Comparison of ENCODE assay signal across 26 mouse cellular contexts in genomic region chr15:88483471-88483870, GRCm38 (mm10).
"Had no signal": no experiment of that assay in that cellular context is flagged by ENCODE, and none has a peak within 500 bp of the region (broad histone marks: within the 10 kb centered on the region; RNA-seq: fewer than 3 reads in every experiment).

No protein-coding gene starts in this region.

- H3K36me3 ChIP-seq: heart, embryonic 13.5 days; heart, embryonic 15.5 days; hindbrain, embryonic 10.5 days; hindbrain, embryonic 12.5 days; intestine, embryonic 15.5 days; limb, embryonic 10.5 days; limb, embryonic 12.5 days had no signal

- H3K9me3 ChIP-seq: heart, embryonic 13.5 days; heart, embryonic 15.5 days; hindbrain, embryonic 10.5 days; intestine, embryonic 15.5 days; limb, embryonic 10.5 days; limb, embryonic 12.5 days had no signal

- H3K4me2 ChIP-seq: heart, embryonic 11.5 days; heart, embryonic 13.5 days; heart, embryonic 15.5 days; hindbrain, embryonic 12.5 days; hindbrain, embryonic 14.5 days; intestine, embryonic 15.5 days; limb, embryonic 12.5 days; liver, embryonic 11.5 days had no signal

- ATAC-seq: hindbrain, embryonic 16.5 days; inflammation-experienced regulatory T-cells, adult 6 months; intestine, embryonic 15.5 days; intestine, postnatal 0 days had no signal

- H3K4me1 ChIP-seq: heart, embryonic 13.5 days; heart, embryonic 15.5 days; hindbrain, embryonic 10.5 days; hindbrain, embryonic 12.5 days; intestine, embryonic 15.5 days; limb, embryonic 10.5 days; limb, embryonic 12.5 days had no signal

- H3K4me3 ChIP-seq: gastrocnemius, adult 2 months; heart, embryonic 13.5 days; heart, embryonic 15.5 days; hindbrain, embryonic 10.5 days; hindbrain, embryonic 12.5 days; intestine, embryonic 15.5 days; layer of hippocampus, adult 2 months; left cerebral cortex, adult 2 months; limb, embryonic 10.5 days; limb, embryonic 12.5 days had no signal

- H3K9ac ChIP-seq: heart, embryonic 13.5 days; heart, embryonic 15.5 days; hindbrain, embryonic 12.5 days; hindbrain, embryonic 14.5 days; intestine, embryonic 15.5 days; limb, embryonic 12.5 days had no signal

- DNase-seq: gastrocnemius, adult 2 months; gastrocnemius, postnatal 10 days; gastrocnemius, postnatal 25 days; heart, adult 18-20 months; heart, postnatal 14 days; heart, postnatal 4 days; kidney, adult 18-20 months; kidney, adult 8-10 months; kidney, postnatal 10 days; kidney, postnatal 4 days; liver had no signal

- H3K27ac ChIP-seq: gastrocnemius, adult 2 months; heart, embryonic 13.5 days; heart, embryonic 15.5 days; hindbrain, embryonic 10.5 days; hindbrain, embryonic 12.5 days; hindbrain, embryonic 14.5 days; intestine, embryonic 15.5 days; layer of hippocampus, adult 2 months; left cerebral cortex, adult 2 months; limb, embryonic 10.5 days; limb, embryonic 12.5 days had no signal

- H3K27me3 ChIP-seq: heart, embryonic 13.5 days; heart, embryonic 15.5 days; hindbrain, embryonic 12.5 days; intestine, embryonic 15.5 days; limb, embryonic 12.5 days had no signal
